Mouse (Mus musculus) heart, embryonic 13.5 days (tissue): ENCODE measurements around the gene Gemin2. TPM values are rescaled to one million over a fixed set of nuclear protein-coding genes. Genes with fewer than 3 reads are reported as not detected.

ENCODE experiments used
- polyA plus RNA-seq: library from polyadenylated mRNA; unstranded; fragments of >200 nt; fragmentation: Nextera tagmentation; extraction: Ambion mirVana; gene quantifications from 2 replicates; pipeline ENCODE4 v1.2.1, GENCODE M21; 2015

Gemin2 gene
- polyA plus RNA-seq, 1 experiment from 2014 or later: 22.4 TPM

Other genes starting within 250 kb of the Gemin2 start
- gene Sec23a, start 1.4 kb upstream of the Gemin2 start, polyA plus RNA-seq: 66.4 and 67.9 TPM in 2 replicates
- gene Trappc6b, start 48.1 kb downstream of the Gemin2 start, polyA plus RNA-seq: 79.7 and 90.0 TPM in 2 replicates
- gene Pnn, start 53.5 kb downstream of the Gemin2 start, polyA plus RNA-seq: 63.0 and 64.9 TPM in 2 replicates
- gene Mia2, start 82.4 kb downstream of the Gemin2 start, polyA plus RNA-seq: 32.6 and 34.8 TPM in 2 replicates
- gene Fbxo33, start 206.3 kb downstream of the Gemin2 start, polyA plus RNA-seq: 4.2 and 5.9 TPM in 2 replicates